Mouse (Mus musculus) layer of hippocampus, adult 8-10 months (tissue): ENCODE data around the gene Maml3. TPM values are rescaled to one million over a fixed set of nuclear protein-coding genes. Genes with fewer than 3 reads are reported as not detected.
A peak's percentile ranks its signal among the peaks of the same experiment; 100 is the strongest.

Experiments used
- DNase-seq, 2 experiments: peaks; one replicate each; pipeline ENCODE4 v3.0.0; 2022; ENCODE audit warnings: low spot score in 2 of 2
- total RNA-seq, 4 experiments: library from RNA; stranded (reverse); gene quantifications; 2 replicates each; pipeline ENCODE4 v1.2.4; 2022

Gene Maml3
- total RNA-seq: 1 to 10 TPM; 7.0 to 9.3 (median 8.0) TPM

DNA sequence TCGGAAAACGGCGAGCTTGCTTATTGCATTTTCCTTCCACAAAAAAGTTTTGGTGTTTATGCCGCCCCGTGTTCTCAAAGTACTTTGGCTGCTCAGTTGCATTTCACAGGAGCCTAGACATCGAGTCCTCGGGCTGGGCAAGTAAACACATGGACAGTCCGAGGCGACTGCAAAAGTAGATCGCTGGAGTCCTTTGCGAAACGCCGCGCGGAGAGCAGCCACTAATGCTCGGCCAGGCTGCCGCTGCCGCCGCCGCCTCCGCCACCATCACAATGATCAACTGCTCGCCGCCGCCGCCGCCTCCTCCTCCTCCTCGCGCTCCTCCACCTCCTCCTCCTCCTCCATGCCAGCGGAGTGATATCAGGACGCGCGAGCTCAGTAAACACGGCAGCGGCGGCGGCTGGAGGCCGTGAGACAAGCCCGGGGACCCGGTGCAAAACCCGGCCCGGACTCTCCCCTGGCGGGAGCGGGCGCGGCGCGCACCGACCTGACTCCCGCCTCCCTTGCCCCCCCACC lies at the start of gene Maml3:
TSS of gene Maml3 (minus strand) at position 441 of the 516 bp plus-strand sequence.
- DNase-seq: peak; percentile 76 to 78

DNA sequence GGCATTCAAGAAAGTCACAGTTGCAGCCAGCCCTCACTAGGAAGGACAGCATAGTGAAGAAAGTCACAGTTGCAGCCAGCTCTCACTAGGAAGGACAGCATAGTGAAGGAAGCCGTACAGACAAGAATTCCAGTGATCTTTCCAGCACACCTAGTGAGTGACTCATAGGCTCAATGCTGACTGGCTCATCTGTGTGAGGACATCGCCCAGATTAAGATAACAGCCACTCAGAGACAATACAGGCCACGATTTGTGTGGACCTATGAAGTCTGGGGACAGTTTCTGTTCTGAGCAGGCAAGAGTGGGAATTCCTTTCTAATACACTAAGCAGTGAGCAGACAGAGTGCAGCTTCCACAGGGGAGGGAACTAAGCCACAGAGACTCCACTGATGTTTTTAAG lies 46.3 kb upstream of the Maml3 start:
- no peak for DNase-seq

DNA sequence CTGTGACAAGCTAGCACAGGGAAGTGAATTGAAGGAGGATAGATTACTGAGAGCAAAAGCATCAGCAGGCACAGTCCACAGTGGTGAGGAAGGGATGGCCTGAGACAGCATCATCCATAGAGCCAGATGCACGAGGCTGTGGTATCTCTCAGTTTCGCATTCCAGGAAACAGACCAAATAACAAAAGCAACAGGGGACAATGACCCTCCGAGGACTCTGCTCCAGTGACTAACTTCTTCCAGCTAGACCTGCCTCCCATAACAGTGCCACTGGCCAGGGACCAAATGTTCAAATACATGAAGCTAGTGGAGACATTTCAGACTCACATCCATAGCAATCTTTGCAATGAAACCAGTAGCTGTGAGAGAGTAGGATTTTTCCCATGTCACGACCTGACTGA lies 43.4 kb upstream of the Maml3 start:
- DNase-seq: no peak

DNA sequence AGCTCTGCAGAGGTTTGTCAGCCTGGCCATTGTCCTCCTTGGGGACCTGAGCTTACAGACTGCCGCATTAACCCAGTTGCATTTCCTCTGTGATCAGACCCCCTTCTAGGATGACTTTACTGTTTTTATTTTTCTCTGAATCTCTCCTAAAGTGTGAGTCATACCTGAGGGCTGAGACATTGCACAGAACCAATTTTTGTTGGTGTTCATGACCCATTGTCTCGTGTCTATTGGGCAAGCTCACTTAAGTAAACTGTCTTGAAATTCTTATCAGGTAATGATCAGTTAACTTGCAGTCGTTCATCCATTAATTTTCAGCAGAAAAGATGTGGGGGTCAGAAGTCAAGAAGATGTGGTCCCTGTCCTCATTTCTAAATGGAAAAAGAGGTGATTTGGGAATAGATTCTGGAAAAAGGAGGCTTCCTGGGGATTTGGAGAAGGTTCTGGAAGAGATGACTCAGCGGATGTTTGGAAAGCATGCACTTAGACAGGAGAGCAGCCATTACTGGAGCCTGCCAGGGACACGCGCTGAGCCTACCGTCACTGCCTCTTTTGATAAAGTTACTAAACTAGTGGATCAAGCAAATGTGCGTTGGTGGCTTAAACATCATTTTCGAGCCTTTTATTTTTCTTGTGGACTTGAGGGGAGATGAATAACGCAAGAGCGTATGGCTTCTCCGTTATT lies 40.0 kb upstream of the Maml3 start:
- no peak for DNase-seq

DNA sequence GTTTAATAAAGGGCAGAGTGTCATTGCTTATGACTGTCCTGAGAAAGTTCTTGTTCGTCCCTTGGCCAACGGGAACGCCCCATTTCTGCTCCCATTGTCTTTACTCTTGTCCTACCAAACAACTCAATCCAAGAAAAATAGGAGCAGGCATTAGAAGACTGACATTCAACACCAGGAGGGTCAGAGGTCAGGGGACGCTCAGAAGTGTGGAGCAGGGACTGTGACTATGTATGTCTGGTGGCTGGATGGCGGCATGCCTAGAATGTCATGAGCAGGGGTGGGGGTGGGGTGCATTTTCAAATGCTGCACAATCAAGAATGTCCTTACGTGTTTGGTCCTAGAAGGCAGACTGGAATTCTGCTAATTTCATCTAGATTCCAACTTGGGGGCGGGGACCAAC lies 38.1 kb upstream of the Maml3 start:
- no peak for DNase-seq

DNA sequence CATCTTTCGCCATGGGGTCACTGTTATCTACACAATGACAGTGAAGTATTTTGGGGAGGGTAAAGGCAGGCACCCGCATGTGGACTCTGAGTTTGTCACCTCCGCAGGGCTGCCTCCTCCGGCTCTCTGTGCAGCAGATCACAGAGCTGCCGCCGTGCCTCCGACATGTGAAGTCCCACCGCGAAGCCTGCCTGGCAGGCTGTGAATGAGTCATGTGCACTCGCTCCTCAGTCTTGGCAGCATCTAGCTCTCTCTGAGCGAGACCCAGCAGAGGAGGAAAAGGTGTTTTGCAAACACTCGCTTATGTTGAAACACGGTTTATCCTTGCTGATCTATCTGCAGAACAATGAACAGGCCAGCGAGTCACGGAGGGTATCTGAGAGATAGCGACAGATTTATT lies 35.3 kb upstream of the Maml3 start:
- DNase-seq: peak; percentile 53 to 59

DNA sequence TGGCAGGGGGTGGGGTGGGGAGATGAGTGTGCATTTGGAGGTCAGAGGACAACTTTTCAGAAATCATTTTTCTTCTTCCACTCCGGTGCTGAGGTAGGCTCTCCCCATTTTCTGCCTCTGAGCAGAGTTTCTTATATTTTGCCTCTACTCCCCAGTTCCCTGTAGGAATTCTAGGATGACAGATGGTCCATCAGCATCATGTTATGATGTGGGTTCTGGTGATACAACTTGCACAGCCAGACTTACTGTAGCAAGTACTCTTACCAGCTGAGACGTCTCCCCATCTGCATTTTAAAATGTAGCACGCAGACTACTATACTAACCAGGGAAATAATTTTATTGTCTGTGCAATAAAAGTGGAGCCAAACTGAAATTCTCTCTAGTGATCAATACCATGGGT lies 20.5 kb upstream of the Maml3 start:
- DNase-seq: peak; percentile 9 to 15

DNA sequence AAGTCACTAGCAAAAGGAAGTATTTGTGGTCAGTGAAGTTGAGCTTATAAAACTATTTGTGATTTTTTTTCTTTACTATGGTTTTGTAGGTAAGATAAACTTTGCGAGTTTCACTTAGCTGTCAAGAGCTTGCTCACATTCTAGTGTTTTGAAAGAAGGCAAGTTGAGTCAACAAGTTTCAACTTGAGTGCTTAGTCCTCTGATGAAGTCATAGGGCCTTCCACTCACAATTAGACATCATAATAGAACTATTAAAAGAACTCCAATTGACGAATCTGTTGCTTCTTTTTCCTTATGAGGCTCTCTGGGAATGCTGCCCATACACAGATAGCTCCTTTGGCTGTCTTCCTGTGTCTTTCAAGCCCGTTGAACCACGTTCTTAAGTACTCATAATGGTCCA lies 16.0 kb upstream of the Maml3 start:
- no peak for DNase-seq

DNA sequence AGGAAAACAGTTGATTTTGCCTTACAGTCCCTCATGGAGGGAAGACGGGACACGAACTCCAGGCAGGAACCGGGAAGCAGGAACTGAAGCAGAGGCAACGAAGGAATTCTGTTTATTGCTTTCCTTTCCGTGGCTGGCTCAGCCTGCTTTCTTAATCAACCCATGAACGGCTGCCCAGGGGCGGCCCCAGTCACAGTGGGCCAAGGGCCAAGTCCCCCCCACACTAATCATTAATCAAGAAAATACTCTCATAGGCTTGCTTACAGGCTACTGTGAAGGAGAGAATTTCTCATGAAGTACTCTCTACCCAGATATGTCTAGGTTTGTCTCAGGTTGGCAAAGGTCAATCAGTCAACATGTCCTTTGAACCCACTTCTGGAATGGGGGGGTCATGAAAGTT lies 14.3 kb upstream of the Maml3 start:
- no peak for DNase-seq

DNA sequence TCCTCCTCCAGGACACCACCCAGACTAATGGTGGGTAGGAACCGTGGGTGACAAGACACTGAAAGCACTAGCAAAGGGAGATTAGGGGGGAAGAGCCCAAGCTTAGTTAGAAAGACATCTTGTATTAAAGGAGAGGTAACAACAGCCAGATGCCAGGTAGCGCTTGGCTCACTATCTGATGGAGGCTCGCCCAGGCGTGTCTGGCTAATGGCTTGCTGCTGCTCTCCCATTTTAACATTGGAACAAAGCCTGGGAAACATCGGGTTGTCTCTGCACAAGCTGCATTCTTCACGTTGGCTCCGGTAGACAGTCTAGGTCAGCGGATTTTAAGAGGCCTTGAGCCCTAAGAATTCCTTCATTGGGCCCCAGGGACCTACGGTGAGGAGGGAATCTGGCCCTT lies 10.5 kb upstream of the Maml3 start:
- DNase-seq: no peak

DNA sequence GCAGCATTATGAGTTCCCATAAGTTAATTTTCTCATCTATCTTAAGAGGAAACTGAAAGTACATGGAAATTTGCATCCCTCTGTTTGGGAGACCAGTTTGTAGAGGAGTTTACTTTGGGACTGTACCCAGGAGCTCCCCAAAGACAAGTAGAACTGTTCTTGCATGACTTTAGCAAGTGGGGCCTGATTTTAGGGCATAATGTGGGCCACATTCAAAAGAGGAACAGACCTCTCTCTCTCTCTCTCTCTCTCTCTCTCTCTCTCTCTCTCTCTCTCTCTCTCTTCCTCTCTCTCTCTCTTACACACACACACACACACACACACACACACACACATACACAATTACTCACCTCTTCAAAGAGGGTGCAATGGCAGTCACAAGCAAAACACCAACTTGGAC lies 3.2 kb upstream of the Maml3 start:
- DNase-seq: no peak

DNA sequence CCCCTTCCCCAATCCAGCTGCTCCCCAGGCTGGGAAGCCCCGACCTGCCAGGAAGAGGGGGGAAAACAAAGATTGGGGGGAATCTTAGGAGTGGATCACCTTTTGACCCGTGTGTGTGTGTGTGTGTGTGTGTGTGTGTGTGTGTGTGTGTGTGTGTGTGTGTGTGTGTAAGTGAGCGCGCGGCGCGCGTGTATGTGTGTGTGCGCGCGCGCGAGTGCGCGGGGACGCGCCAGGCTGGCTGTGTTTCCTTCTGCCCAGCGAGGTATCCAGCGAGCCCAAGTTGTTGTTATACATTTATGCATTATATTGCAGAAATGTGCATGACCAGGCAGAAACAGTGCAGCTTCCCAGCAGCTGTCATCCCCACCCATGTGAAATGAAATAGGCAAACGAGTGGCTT lies 280 bp upstream of the Maml3 start:
- DNase-seq: peak in 1 of 2 experiments; percentile 15

DNA sequence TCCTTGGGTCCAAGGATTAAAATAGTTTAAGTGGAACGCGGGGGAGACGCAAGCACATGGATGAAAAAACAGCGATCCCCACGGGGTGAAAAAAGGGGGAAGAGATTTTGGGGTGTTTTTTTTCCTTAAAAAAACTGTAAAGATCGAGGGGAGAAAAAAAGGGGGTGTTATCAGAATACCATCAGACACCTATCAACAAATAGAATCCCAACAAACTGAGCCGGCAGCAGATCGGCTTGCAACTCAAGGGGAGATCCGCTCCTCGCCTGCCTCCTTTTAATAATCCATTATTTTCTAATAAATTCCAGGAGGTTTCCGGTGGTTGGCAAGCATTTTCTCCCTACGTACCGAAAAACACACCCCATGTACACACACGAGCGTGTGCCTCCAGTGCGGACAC lies 668 bp downstream of the Maml3 start:
- DNase-seq: no peak

DNA sequence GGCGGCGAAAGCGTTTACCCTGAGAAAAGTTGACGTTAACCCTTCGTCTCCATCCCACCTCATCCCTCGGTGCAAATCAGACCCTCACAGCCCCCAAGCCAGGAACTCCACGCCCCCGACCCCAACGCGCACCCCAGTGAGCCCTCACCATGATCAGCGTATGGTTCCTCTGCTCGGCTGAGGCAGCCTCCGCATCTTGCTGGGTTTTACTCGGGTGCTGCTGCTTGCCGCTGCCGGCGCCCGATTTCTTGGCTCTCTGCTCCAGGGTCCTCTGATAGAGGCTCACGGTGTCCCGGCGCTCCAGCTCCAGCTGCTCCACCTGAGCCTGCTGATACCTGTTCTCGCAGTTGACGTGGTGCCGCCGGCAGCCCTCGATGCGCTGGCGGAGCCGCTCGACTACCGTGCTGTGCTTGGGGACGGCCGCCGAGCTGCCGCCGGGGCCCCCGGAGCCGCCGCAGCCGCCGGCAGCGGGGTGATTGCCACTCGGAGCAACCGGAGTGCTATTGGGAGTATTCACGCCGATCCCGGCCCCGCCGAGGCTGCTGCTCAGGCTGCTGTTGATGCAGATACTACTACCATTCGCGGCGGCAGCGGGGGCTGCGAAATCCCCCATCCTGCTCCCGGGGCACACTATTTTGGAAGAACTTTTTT lies 1.2 kb downstream of the Maml3 start:
- DNase-seq: peak; percentile 21 to 43

DNA sequence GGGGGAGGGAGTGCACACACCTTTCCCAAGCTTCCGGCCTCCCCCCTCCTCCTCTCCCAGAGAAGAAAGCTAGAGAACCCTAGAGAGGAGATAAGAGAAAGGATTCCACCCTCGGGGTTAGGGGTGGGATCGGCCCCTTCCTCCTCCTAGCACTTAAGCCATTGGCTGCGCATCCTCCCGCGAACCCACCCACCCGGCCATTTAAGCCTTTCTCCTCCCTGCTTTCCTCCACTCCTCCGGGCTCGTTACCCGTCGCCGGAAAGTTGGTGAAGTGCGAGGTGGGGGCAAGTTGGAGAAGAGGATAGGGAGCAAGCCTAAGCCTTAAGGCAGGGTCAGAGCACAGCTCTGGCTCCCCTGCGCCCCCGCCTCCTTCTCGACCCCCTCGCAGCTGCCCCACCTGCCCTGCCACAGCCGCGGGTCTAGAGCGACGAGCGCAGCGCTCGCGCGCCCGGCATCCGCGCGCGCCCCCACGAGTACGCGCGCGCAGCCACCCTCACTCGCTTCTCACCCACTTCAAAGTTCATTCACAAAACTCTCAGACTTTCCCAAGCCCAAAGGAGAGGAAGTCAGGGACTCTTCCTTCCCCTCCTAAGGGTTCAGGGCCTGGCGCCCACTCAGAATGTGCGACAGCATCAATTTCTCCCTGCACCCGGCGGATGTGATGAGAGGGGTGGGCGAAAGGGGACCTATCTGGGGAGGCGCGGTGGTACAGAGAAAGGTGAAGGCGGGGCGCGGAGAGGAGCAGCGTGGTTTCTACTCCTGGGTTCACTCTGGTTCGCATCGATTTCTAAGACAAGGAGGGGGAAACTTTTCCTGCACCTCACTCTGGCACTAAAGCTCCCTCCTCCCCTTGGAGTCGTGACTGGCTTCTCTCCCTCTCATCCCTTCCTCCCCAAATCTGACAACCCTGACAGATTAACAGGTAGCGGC lies 2.0 kb downstream of the Maml3 start:
- peak; percentile 36 to 46 for DNase-seq

DNA sequence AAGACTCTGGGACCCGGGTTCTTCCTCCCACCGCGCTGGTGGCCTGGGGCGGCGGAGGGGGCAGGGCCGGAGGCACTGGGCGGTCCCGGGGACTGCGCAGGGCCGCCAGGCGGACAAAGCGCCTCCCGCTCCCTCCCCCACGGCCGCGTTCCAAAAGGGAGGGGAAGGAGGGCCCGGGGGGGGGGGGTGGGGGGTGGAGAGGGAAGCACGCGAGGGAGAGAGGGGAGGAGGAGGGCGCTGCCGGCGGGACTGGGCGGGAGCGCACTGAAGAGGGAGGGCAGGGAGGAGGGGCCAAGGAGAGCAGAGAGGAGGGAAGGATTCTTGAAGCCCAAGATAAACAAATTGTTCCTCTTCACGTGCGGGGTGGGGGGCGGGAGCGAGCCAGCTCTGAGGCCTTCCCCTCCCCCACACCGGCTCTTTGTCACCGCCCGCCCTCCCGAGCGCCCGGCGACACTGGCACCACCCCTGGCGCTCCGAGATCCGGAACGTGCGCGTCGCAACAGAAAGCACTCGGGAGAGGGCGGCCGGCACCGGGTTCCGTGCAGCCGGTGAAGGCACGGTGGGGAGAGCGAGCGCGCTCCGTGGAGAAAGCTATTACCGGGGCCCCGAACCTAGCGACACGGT lies 2.8 kb downstream of the Maml3 start:
- peak; percentile 51 to 58 for DNase-seq

DNA sequence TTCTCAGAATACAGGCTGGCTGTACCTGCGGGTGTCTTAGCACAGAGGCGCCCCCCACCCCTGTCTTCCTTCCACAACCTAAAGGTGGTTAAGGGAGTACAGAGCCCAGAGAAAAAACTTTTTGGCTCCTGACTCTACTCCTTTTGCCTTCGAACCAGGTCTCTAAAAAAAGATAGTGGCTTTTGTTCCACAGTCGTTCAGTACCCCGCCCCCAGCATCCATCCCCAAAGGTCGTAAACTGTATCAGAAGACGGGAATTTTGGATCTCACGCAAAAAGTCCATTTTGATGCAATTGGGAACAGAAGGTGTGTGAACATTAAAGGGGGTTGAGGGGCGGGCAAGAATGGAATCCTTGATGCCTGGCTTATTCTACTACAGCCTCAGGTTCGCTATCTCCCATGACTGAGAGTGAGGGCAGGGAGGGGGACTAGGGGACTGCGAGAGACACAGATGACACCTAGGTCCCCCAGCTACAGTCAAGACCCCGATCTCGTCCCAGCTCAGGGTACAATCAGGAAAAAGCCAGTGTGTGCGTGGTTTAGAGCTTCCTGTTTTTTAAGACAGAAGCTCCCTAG lies 3.4 kb downstream of the Maml3 start:
- DNase-seq: no peak

DNA sequence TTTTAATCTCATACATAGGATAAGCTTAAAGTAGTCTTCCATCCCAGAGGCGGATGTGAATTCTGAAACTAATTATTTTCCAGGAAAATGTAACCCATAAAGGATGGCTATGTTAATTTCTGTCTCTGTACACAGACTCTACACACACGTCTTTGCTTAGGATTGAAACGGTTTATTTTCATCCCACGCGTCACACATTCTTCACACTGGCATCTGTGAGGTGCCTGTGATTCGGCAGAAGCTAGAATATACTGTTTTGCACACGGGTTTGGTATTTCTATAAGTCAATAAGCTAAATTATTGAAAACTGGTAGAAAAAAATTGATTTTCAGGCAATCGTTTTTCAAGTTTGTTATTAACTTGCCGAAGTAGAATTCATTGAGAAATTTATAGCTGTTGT lies 4.0 kb downstream of the Maml3 start:
- DNase-seq: no peak

DNA sequence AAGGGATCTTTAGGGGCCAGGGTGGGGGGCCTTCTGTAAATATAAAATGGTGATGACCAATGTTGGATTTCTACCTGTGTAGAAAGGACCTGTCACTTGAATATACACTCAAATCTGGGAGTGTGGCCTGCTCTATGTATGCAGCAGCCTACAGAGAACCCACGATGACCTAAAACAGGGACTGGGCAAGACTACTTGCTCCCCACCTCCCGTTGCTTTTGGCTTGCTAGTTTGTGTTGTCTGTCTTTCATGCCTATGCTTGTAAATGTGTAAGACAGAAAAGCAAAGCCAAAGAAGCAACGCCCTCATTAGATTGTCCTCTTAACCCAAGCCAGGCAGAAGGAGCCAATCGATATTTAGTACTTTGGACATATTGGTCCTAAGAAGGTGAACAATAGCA lies 4.6 kb downstream of the Maml3 start:
- DNase-seq: no peak

DNA sequence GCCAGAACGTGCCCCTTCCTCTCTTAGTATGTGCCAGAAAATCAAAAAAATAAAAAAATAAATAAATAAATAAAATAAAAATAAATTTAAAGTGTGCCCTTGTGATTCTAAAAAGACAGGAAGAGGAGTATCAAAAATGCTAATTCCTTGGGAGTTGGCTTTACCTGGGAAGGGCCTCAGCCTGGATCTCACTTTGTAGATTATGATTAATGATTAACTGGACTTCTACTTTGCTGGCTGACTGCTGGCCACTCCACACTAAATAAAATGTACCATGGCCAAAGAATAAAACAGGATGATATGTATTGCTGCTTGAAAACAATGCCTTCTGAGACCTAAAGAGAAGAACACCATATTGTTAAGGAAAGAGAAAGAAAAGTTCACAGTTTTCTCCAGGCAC lies 5.6 kb downstream of the Maml3 start:
- DNase-seq: no peak

DNA sequence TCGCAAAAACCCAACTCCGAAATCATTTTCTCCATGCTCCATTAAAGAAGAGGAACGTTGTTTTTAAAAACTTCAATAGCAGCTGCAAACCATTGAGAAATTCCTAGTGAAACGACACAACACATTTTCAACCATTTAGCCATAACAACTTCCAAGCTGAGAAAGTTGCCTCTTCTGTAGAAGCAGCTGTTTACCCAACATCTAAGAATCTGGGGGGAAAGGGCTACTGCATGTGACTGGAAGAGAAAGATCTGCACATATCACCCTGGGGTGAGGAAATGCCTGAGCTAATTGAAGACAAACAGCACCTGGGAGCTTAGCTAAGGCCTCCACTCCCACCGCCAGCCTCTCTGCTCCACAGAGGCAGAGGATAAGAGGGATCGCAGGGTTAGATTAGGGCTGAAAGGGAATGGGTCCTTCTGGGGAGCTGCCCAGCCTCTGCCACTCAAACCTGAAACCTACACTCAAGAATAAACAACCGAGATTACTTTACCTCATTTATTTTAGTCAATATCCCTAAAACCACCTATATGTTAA lies 13.5 kb downstream of the Maml3 start:
- DNase-seq: no peak
